Mouse (Mus musculus) neutrophil, adult 5-6 weeks (primary cell): Measurements from ENCODE around the gene Chrna1. TPM values are rescaled to one million over a fixed set of nuclear protein-coding genes. Genes with fewer than 3 reads are reported as not detected.

ENCODE experiments used
- ATAC-seq: fragments of 151-379, 151-347 bp; 2 replicates; pipeline ENCODE4 v1.8.0; 2017; ENCODE audit warnings: mild to moderate bottlenecking, moderate TSS enrichment; ENCODE audit not compliant: insufficient number of reproducible peaks, poor library complexity, low FRiP score, severe bottlenecking; ENCODE audit errors: extremely low read depth
- total RNA-seq: library from RNA; stranded (forward); fragments of 200-1000 nt; gene quantifications from 2 replicates; pipeline ENCODE4 v1.2.3, GENCODE M21; 2017

The Chrna1 gene
- total RNA-seq, 1 experiment from 2014 or later: not detected

- ATAC-seq: no peak
Observed at GRCm38 (mm10) chr2:73529356-73530330, 50.5 kb downstream of the Chrna1 start, which contains the start of gene Wipf1. Gene Wipf1, minus strand, starts transcription at chr2:73529734.

- ATAC-seq: no peak; the same call in 1 of the 2 replicates
Observed at GRCm38 (mm10) chr2:73528516-73529355, 51.4 kb downstream of the Chrna1 start.

GRCm38 (mm10) chr2:73527956-73528355, 52.2 kb downstream of the Chrna1 start:
- ATAC-seq: no peak

- ATAC-seq: no peak
Observed at GRCm38 (mm10) chr2:73526691-73527090, 53.4 kb downstream of the Chrna1 start.

GRCm38 (mm10) chr2:73522891-73523290, 57.2 kb downstream of the Chrna1 start:
- no peak for ATAC-seq

GRCm38 (mm10) chr2:73522336-73522735, 57.8 kb downstream of the Chrna1 start:
- ATAC-seq: no peak

GRCm38 (mm10) chr2:73521737-73522136, 58.4 kb downstream of the Chrna1 start:
- no peak for ATAC-seq

GRCm38 (mm10) chr2:73518966-73519365, 61.2 kb downstream of the Chrna1 start:
- no peak for ATAC-seq

GRCm38 (mm10) chr2:73518311-73518710, 61.8 kb downstream of the Chrna1 start:
- no peak for ATAC-seq

GRCm38 (mm10) chr2:73514178-73514577, 66.0 kb downstream of the Chrna1 start:
- ATAC-seq: no peak

Other genes with a start within 250 kb of the Chrna1 start
- 20.1 and 24.3 TPM in 2 replicates for gene Gpr155, start 193.8 kb downstream of the Chrna1 start, total RNA-seq
- 104 and 109 TPM in 2 replicates for gene Wipf1, start 50.6 kb downstream of the Chrna1 start, total RNA-seq
- gene Chn1, start 195.0 kb upstream of the Chrna1 start, total RNA-seq: not detected in 2 replicates